Mouse (Mus musculus): ENCODE data around the gene Wtip. TPM values are rescaled to one million over a fixed set of nuclear protein-coding genes. Genes with fewer than 3 reads are reported as not detected.
"Not testable (repeated sequence)": the region's sequence is repeated elsewhere in the genome, so short reads cannot be mapped to it uniquely, and the experiment has no call there.

The Wtip gene
- 7.9 and 8.5 TPM in 2 replicates for polyA plus RNA-seq (2015; fragmentation: Nextera tagmentation; extraction: Ambion mirVana)

DNA sequence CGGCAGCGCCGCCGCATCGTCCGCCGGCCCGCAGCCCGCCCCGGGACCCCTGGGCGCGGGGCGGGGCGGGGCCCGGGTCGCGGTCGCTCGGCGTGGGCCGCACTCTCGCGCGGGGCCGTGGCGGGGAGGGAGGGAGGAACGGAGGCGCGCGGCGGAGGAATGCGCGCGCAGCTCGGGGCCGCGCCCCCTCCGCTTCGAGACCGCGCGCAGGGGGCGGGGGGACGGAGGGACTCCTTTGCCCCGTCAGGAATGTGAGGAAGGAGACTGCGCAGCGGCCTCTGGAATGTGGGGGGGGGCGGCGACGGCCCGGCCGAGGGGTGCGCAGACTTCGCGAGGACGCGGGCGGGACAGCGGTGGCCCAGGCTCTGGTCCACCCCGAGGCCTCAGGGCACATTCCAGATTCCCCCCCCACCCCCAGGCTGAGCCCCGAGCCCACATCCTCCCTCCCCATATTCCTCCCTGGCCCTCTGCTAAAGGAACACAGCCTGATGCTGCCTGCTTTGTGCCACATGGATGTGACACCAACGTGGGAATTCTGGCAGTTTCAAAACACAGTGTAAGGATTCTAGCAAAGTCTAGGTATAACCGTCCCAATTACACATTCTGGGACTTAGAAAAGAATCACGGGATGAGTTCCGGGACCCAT lies at the start of gene Wtip:
Gene Wtip (minus strand): TSS at position 152 of the 646 bp plus-strand sequence.
- Histone ChIP-seq H3K4me1 (ENCODE audit: insufficient read depth, low read depth, low read length) (peaks cover 6% of the 10 kb centered on the region; the same call in 1 of the 2 replicates), H3K9ac (replicated peaks; ENCODE audit: low read depth) (peak within 1 kb of the TSS; percentile 78), H3K4me3 (ENCODE audit: low read depth, low read length) (peak within 1 kb of the TSS; percentile 75), H3K9me3 (ENCODE audit: low read length) (no peaks in the 10 kb centered on the region), H3K4me2 (replicated peaks; ENCODE audit: low read depth, low read length) (peak within 1 kb of the TSS; percentile 71), H3K36me3 (ENCODE audit: insufficient read depth, low read length) (no peaks in the 10 kb centered on the region), H3K27ac (ENCODE audit: low read length) (peak within 1 kb of the TSS; percentile 94), H3K27me3 (replicated peaks; ENCODE audit: insufficient read depth, low read length) (no peaks in the 10 kb centered on the region)
- DNase-seq (ENCODE audit: low spot score) = peak; percentile 94
- ATAC-seq = peak; percentile 92
- 2% methylated on average over 21 of the region's 65 CpGs for WGBS
- TF ChIP-seq CTCF (IDR thresholded peaks at IDR 0.05) (no peak), EP300 (IDR thresholded peaks at IDR 0.05) (no peak)

- not testable (repeated sequence) for H3K9ac ChIP-seq (replicated peaks; ENCODE audit: low read depth); H3K27ac ChIP-seq (ENCODE audit: low read length); H3K36me3 ChIP-seq (ENCODE audit: insufficient read depth, low read length); H3K9me3 ChIP-seq (ENCODE audit: low read length); H3K27me3 ChIP-seq (replicated peaks; ENCODE audit: insufficient read depth, low read length); DNase-seq (ENCODE audit: low spot score); ATAC-seq; H3K4me3 ChIP-seq (ENCODE audit: low read depth, low read length); H3K4me2 ChIP-seq (replicated peaks; ENCODE audit: low read depth, low read length); H3K4me1 ChIP-seq (ENCODE audit: insufficient read depth, low read depth, low read length)
- 84% methylated on average over 6 of the region's 6 CpGs for WGBS
These were observed 43.2 kb upstream of the Wtip start for GRCm38 (mm10) chr7:34176241-34176640.

GRCm38 (mm10) chr7:34172251-34172650 lies 39.2 kb upstream of the Wtip start:
- no peak overlapping the region for H3K27ac ChIP-seq (ENCODE audit: low read length)
- H3K27me3 ChIP-seq (replicated peaks; ENCODE audit: insufficient read depth, low read length) = no peaks in the 10 kb centered on the region
- H3K4me3 ChIP-seq (ENCODE audit: low read depth, low read length) = no peak overlapping the region
- H3K4me2 ChIP-seq (replicated peaks; ENCODE audit: low read depth, low read length) = no peak overlapping the region
- no peaks in the 10 kb centered on the region for H3K36me3 ChIP-seq (ENCODE audit: insufficient read depth, low read length)
- ATAC-seq = no peak
- no peaks in the 10 kb centered on the region for H3K9me3 ChIP-seq (ENCODE audit: low read length)
- TF ChIP-seq EP300 (IDR thresholded peaks at IDR 0.05) = no peak
- 0 out of 2 replicates have a peak, but pooled peaks have one; percentile 22 for TF ChIP-seq CTCF (IDR thresholded peaks at IDR 0.05)
- WGBS = 68% methylated on average over 1 of the region's 1 CpGs
- 0 out of 2 replicates have a peak, but pooled peaks cover 5% of the 10 kb centered on the region for H3K4me1 ChIP-seq (ENCODE audit: insufficient read depth, low read depth, low read length)
- no peak overlapping the region for H3K9ac ChIP-seq (replicated peaks; ENCODE audit: low read depth)
- no peak for DNase-seq (ENCODE audit: low spot score)

- Histone ChIP-seq H3K27me3 (replicated peaks; ENCODE audit: insufficient read depth, low read length) (no peaks in the 10 kb centered on the region), H3K4me1 (ENCODE audit: insufficient read depth, low read depth, low read length) (0 out of 2 replicates have a peak, but pooled peaks cover 5% of the 10 kb centered on the region), H3K9me3 (ENCODE audit: low read length) (no peaks in the 10 kb centered on the region), H3K4me3 (ENCODE audit: low read depth, low read length) (peak within 1 kb of the TSS; percentile 92), H3K36me3 (ENCODE audit: insufficient read depth, low read length) (0 out of 2 replicates have a peak, but pooled peaks cover 3% of the 10 kb centered on the region), H3K27ac (ENCODE audit: low read length) (peak within 1 kb of the TSS; percentile 90; the same call in 1 of the 2 replicates), H3K9ac (replicated peaks; ENCODE audit: low read depth) (peak within 1 kb of the TSS; percentile 92; the same call in 1 of the 2 replicates), H3K4me2 (replicated peaks; ENCODE audit: low read depth, low read length) (peak within 1 kb of the TSS; percentile 87)
- DNase-seq (ENCODE audit: low spot score) = no peak
- TF ChIP-seq EP300 (IDR thresholded peaks at IDR 0.05) (no peak), CTCF (IDR thresholded peaks at IDR 0.05) (no peak)
- no peak for ATAC-seq
- 73% methylated on average over 3 of the region's 3 CpGs for WGBS
These were observed 36.4 kb upstream of the Wtip start, which contains the start of gene Uba2 for GRCm38 (mm10) chr7:34169454-34169853. Gene Uba2, minus strand, starts transcription at chr7:34169599.

DNA sequence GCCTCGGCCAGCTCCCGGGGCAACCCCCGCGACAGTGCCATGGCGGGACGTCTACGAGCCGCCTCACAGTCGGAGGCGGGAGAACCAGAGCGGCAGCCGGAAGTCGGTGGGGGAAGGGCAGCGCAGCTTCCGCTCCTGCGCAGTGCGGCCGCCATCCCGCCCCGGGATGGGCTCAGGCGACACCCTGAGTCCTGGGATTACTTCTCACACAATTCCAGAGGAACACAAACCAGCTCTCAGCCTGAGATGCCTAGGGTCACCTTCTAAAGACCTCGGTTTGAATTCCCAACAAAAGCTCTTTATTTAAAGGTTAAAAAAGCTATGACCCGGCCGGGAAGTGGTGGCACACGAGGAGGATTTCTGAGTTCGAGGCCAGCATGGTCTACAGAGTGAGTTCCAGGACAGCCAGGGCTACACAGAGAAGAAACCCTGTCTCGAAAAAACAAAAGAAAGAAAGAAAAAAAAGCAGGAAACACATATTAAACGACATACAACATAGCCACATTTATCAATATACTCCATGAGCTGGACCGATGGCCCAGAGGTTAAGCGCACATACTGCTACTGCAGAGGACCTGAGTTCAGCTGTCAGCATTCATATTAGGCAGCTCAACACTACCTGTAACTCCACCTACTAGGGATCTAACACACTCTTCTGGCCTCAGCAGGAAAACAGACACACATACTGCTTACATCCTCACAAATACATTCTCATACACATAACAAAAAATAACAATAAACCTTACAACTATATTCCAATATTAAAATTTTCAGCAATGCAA lies 35.6 kb upstream of the Wtip start:
- Histone ChIP-seq H3K27ac (ENCODE audit: low read length) (peak overlapping the region; percentile 90), H3K36me3 (ENCODE audit: insufficient read depth, low read length) (peaks cover 4% of the 10 kb centered on the region; the same call in 1 of the 2 replicates), H3K9me3 (ENCODE audit: low read length) (no peaks in the 10 kb centered on the region), H3K4me3 (ENCODE audit: low read depth, low read length) (peak overlapping the region; percentile 92), H3K4me1 (ENCODE audit: insufficient read depth, low read depth, low read length) (0 out of 2 replicates have a peak, but pooled peaks cover 5% of the 10 kb centered on the region), H3K9ac (replicated peaks; ENCODE audit: low read depth) (peak overlapping the region; percentile 92), H3K27me3 (replicated peaks; ENCODE audit: insufficient read depth, low read length) (no peaks in the 10 kb centered on the region), H3K4me2 (replicated peaks; ENCODE audit: low read depth, low read length) (peak overlapping the region; percentile 87)
- peak; percentile 99 for ATAC-seq
- DNase-seq (ENCODE audit: low spot score) = peak; percentile 90
- 11% methylated on average over 29 of the region's 30 CpGs for WGBS
- TF ChIP-seq EP300 (IDR thresholded peaks at IDR 0.05) = 0 out of 2 replicates have a peak, but pooled peaks have one; percentile 9
- no peak for TF ChIP-seq CTCF (IDR thresholded peaks at IDR 0.05)

Data from lung, postnatal 0 days (tissue).